Mouse (Mus musculus): ENCODE measurements around the gene Med29. TPM values are rescaled to one million over a fixed set of nuclear protein-coding genes. Genes with fewer than 3 reads are reported as not detected.
"Not testable (repeated sequence)": the region's sequence is repeated elsewhere in the genome, so short reads cannot be mapped to it uniquely, and the experiment has no call there.

The Med29 gene
- polyA plus RNA-seq, 1 experiment: 52.9 TPM

GRCm38 (mm10) chr7:28398696-28399340 is 6.3 kb upstream of the Med29 start:
- 92% methylated on average over 10 of the region's 10 CpGs for WGBS
- no peak for DNase-seq (ENCODE audit: low read depth, low spot score)

DNA sequence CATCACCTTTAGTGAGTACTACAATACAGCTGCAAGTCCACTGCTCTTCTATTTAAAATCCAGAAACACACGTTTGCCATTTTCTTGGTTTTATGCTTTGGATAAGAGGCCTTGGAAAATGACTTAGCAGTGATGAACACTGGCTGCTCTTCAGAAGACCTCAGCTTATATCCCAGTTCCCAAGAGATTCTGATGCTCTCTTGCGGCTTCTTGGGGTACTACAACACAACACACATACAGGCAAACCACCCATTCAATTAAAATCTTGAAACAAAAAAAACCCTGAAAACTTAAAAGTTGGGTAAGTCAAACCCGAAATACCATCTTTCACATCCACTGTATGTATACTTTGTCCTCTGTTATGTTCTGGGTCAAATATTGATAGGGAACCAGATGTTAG is 5.5 kb upstream of the Med29 start:
- DNase-seq (ENCODE audit: low read depth, low spot score): no peak
- WGBS: 60% methylated on average over 3 of the region's 3 CpGs

GRCm38 (mm10) chr7:28395425-28395824 is 2.9 kb upstream of the Med29 start:
- no peak for DNase-seq (ENCODE audit: low read depth, low spot score)
- WGBS: 97% methylated on average over 4 of the region's 4 CpGs

DNA sequence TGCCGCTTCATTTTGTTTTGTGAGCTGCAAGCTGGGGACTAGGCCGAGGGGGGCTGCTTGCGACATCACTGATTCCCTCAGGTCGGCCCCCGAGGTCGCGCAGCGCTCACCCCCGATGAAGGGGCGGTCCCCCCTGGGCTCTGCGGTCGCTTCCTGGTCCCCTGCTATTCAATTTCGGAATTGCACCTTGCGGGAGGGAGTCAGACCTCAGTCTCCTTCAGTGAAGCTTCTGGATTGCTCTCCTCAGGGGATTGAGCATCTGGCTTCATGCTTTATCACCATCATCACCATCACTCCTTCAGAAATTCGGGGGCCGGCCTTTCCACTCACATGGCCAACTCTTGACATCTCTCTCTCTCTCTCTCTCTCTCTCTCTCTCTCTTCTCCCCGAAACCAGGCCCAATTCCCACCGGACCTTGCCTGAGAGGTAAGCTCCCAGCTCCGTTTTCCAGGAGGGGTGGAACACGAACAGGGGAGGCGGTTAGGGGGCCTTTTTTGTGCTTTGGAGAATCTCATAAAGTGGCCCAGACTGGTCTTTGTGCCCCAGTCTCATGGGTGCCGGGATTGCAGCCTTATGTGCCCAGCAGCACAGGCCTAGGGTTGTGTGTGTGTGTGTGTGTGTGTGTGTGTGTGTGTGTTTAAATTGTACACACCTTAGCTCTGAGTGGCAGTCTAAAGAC is 904 bp upstream of the Med29 start:
- WGBS: 2% methylated on average over 22 of the region's 22 CpGs
- no peak for DNase-seq (ENCODE audit: low read depth, low spot score)

- WGBS: 98% methylated on average over 3 of the region's 3 CpGs
- DNase-seq (ENCODE audit: low read depth, low spot score): no peak
These were observed 2.2 kb downstream of the Med29 start for GRCm38 (mm10) chr7:28390331-28390730.

DNA sequence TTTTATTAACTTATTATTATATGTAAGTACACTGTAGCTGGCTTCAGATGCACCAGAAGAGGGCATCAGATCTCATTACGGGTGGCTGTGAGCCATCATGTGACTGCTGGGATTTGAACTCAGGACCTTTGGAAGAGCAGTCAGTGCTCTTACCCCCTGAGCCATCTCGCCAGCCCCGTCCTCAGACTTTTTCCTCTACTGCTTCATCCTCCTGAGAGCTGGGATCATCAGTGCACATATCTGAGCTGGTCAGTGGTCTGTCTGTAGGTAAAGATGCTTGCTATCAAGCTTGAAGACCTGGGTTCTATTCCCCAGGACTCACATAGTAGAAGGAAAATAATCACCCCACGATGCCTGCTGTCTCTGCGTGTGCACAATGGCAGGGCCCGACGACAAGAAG is 5.1 kb downstream of the Med29 start:
- not testable (repeated sequence) for DNase-seq (ENCODE audit: low read depth, low spot score)
- 79% methylated on average over 7 of the region's 7 CpGs for WGBS

DNA sequence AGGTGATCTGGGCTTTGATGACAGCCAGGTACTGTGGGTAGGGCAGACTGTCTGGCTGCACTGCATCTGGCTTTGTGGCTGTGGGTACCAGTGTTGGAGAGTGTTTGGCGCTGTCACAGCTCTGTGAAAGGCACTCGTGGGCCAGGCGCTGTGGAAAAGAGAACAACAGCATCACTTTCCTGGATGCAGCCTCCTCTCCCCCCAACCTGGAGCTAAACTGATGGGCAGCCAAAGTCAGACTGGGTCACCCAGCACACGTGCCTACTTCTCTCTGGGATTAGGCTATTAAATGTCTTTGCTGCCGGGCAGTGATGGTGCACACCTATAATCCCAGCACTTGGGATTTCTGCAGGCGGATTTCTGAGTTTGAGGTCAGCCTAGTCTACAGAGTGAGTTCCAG is 5.6 kb downstream of the Med29 start:
- WGBS: 73% methylated on average over 6 of the region's 6 CpGs
- not testable (repeated sequence) for DNase-seq (ENCODE audit: low read depth, low spot score)

DNA sequence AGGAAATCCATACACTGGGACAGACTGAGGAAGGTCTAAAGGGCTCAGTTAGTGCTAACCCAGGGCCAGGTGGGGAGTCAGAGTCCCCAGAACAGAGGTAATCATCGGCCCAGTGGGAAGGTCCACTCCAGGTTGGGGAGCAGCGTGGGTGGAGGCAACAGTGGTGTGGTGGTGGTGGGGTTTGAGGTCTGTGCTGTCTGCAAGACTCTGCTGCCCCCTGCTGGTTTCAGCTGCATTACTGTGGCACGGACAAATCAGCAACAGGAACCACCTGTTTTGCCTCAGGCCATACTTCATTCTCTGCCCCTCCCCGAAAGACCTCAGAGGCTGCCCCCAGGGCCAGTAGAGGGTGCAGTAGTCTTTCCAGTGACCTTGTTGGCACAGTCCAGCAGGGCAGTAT is 6.0 kb downstream of the Med29 start:
- no peak for DNase-seq (ENCODE audit: low read depth, low spot score)
- WGBS: 2% methylated on average over 4 of the region's 4 CpGs

GRCm38 (mm10) chr7:28386007-28386406 is 6.5 kb downstream of the Med29 start:
- WGBS: 68% methylated on average over 7 of the region's 7 CpGs

DNA sequence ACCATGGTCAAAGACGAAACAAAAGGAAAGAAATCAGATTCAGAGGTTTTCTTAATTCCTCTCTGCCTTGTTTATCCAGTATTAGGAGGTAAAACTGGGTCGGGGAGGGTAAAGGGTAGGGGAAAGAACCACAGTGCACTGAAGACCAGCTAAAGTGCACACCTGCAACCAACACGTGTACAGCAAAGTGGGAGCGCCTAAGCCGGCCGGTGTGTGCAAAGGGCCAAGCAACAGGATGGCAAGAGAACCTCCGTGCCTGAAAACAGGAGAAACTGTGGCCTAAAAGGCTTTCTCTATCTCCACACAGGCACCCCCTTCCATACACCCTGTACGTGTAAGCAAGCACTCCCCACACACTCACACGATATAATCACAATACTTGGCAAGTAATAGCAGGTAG is 7.3 kb downstream of the Med29 start:
- no peak for DNase-seq (ENCODE audit: low read depth, low spot score)
- WGBS: 88% methylated on average over 9 of the region's 9 CpGs

More at GRCm38 (mm10) chr7:28386007-28386406, 6.5 kb downstream of the Med29 start:
- no peak for DNase-seq (ENCODE audit: low read depth, low spot score)

DNA sequence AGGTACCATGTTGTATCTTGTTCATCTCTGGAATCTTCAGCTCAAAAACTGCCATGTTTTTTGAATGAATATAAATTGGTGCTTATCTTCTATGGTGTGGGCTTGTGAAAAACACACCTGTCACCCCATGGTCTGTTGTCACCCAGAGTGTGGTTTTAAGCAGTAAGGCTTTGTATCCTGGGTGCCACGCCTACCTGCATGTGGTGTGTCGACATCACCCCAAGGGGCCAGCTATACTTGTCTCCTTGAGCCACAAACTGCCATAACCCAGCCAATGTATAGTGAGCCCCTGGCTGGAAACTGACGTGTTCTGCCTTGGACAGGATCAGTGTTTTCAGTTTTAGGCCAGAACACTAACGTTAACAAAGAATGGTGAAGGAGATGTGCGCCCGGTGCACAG is 8.3 kb downstream of the Med29 start:
- no peak for DNase-seq (ENCODE audit: low read depth, low spot score)
- 70% methylated on average over 6 of the region's 6 CpGs for WGBS

DNA sequence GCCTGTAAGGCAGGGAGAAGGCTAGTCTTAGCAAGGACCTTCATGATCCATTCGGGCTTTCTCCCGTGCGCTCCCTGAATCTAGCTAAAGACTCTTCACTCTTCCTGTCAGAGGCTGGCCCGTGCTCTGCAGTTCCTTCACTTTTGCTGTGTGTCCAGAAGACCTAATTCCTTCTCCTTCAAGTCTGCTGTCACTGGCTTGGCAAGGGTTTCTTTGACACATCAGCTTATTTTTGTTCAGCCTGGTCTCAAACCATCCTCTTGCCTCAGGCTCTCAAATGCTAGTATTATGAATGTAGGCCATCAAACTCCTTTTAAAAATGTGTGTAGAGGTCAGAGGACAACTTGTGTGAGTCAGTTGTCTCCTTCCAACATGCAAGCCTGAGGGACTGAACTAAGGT is 8.9 kb downstream of the Med29 start:
- no peak for DNase-seq (ENCODE audit: low read depth, low spot score)
- WGBS: 63% methylated on average over 4 of the region's 4 CpGs

- 9% methylated on average over 11 of the region's 11 CpGs for WGBS
- DNase-seq (ENCODE audit: low read depth, low spot score): no peak
These were observed 9.5 kb downstream of the Med29 start for GRCm38 (mm10) chr7:28382981-28383396.

DNA sequence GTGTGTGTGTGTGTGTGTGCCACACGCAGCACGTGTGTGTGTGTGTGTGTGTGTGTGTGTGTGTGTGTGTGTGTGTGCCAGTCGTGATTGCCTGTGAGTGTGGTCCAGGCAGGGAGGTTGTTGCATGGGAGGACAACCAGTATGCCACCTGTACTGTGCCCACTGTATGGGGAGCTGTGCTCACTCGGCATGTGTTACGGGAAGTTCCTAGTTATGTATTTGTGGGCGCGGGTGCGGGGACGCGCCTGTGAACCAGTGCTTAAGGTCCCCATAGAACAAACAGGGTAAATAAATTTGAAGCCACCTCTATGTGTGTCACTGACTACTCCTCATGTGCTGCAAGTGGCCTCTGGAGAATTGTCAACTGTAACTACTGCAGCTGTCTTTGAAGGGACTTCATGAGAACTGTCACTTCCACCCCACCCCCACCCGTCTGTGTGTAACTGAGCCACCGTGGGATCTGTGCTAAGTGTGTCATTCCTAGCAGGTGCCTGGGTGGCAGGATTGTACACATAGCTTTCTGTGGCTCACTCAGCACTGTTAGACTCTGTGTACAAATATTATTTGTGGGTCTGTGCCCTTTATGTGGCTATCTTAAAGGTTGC is 10.1 kb downstream of the Med29 start:
- WGBS: 4% methylated on average over 11 of the region's 12 CpGs
- no peak for DNase-seq (ENCODE audit: low read depth, low spot score)

DNA sequence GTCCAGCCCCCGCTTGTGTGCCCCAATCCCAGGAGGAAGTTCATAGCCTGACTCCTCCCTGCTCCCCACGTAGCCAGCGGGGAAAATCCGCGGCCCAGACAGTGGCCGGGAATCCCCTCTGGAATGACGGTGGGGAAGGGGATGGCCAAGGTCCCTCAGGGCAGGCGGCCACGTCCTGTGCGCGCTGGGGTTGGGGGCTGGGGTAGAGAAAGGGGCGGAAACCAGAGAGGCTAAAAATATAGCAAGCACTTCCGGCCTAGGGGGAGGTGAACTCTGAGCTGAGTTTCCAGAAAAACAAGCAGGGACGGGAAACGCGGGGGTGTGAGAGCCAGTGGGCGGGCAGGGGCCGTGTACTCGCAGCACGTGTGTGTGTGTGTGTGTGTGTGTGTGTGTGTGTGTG is 10.6 kb downstream of the Med29 start:
- no peak for DNase-seq (ENCODE audit: low read depth, low spot score)
- WGBS: 0% methylated on average over 20 of the region's 20 CpGs

GRCm38 (mm10) chr7:28381017-28381790 is 11.3 kb downstream of the Med29 start:
- DNase-seq (ENCODE audit: low read depth, low spot score): no peak
- WGBS: 2% methylated on average over 30 of the region's 30 CpGs

DNA sequence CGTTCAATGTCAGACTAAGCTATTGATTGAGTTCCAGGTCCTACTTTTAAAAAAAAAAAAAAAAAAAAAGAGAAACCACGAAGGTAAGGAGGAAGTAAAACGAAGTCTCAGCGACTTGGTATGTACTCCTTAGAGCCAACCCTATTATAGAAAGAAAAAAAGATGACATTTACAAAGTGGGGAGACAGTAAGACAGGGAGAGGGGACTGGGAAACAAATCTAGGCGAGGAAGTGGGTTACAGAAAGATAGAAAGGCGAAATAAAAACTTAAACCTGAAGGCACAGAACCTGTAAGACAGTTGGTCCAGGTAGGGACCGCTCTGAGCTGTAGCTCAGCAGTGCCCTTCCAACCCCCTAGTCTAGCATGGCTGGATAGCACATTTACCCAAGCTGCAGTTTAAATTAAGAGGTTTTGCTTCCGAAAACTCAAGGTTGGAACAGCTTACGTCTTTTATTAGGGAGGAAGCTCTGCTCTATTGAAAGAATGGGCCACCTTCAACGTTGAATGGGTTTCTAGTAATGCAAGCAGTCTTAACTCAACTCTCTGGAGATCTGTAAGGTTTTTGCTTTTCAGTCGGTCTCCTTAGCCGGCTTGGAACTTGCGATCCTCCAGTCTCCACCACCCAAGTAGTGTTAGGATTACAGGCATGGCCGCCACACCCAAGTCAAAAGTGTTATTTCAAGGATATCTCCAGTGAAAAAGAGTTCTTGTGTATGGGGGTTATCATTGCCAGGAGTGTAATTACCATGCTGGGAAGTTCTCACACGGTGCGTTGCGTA is 12.1 kb downstream of the Med29 start, which contains the start of gene Zfp36:
Gene Zfp36 (minus strand): TSS at position 17 of the 780 bp plus-strand sequence.
- 25% methylated on average over 17 of the region's 17 CpGs for WGBS
- DNase-seq (ENCODE audit: low read depth, low spot score): no peak

DNA sequence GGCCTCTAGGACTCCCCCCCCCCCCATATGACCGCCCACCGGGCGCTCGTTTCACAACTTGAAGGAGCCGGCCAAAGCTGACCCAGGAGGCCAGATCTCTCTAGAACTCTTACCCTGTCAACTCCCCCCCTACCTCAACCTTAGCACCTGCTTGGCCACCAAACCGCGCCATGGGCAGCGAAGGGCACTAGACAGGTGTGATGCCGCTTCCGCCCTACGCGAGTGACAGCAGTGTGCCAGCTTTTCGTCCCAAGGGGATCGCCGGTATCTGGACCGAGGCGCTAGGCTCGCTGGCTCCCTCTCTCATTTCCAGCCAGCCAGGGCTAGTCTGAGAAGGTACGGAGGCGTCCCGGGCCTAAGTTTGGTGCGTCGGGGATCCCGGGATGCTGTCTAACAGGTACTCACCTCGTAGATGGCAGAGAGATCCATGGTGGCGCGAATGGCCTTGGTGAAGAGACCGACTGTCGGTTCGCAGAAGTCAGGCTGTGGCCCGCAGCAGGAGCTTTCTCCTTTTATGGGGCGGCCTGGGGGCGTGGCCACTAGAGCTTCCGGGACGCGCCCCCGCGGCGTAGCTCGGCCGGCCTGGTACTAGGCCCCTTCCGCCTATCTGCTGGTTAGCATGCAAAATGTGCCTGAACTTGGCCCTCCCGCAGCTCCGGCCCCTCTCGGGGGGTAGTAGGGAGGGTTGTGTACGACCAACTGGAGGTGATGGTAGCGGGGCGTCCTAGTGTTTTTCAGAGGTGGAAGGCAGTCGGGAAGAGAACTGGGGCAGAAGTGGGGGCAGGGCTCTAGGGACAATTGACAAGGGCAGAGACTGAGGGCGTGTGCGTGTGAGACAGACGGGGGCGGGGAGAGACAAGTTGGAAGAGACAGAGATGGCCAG is 13.5 kb downstream of the Med29 start:
- no peak for DNase-seq (ENCODE audit: low read depth, low spot score)
- under 1% methylated on average over 53 of the region's 53 CpGs for WGBS
